ENCODE assay signal across 23 mouse cellular contexts in genomic region chr10:119630401-119630800, GRCm38 (mm10).
"Had no signal": no experiment of that assay in that cellular context is flagged by ENCODE, and none has a peak within 500 bp of the region (broad histone marks: within the 10 kb centered on the region; RNA-seq: fewer than 3 reads in every experiment).

No protein-coding gene starts in this region.

- H3K9me3 ChIP-seq: heart, embryonic 10.5 days; heart, embryonic 12.5 days; hindbrain, embryonic 13.5 days; hindbrain, embryonic 15.5 days; limb, embryonic 10.5 days; limb, embryonic 12.5 days; liver, embryonic 13.5 days had no signal

- H3K27me3 ChIP-seq: heart, embryonic 12.5 days; hindbrain, embryonic 13.5 days; hindbrain, embryonic 15.5 days; liver, embryonic 13.5 days had no signal

- H3K4me3 ChIP-seq: heart, embryonic 10.5 days; heart, embryonic 12.5 days; hindbrain, embryonic 13.5 days; hindbrain, embryonic 15.5 days; limb, embryonic 10.5 days; limb, embryonic 12.5 days; liver, embryonic 13.5 days had no signal

- DNase-seq: forebrain, postnatal 0 days; gastrocnemius, postnatal 14 days; gastrocnemius, postnatal 36 days; heart, adult 18-20 months; heart, postnatal 10 days; heart, postnatal 36 days; kidney, adult 11 months; kidney, adult 9 months; kidney, postnatal 10 days; kidney, postnatal 36 days; layer of hippocampus, adult 9-11 months; layer of hippocampus, postnatal 36 days; liver; liver, embryonic 13.5 days had no signal

- ATAC-seq: forebrain, postnatal 0 days; hindbrain, postnatal 0 days; intestine, embryonic 16.5 days had no signal

- H3K4me2 ChIP-seq: heart, embryonic 12.5 days; hindbrain, embryonic 13.5 days; hindbrain, embryonic 15.5 days; limb, embryonic 12.5 days; liver, embryonic 11.5 days; liver, embryonic 13.5 days had no signal

- H3K36me3 ChIP-seq: heart, embryonic 10.5 days; heart, embryonic 12.5 days; hindbrain, embryonic 13.5 days; hindbrain, embryonic 15.5 days; limb, embryonic 10.5 days; limb, embryonic 12.5 days; liver, embryonic 13.5 days had no signal

- H3K9ac ChIP-seq: forebrain, postnatal 0 days; heart, embryonic 12.5 days; hindbrain, embryonic 13.5 days; hindbrain, embryonic 15.5 days; limb, embryonic 12.5 days; liver, embryonic 13.5 days had no signal

- H3K27ac ChIP-seq: heart, embryonic 10.5 days; hindbrain, embryonic 13.5 days; hindbrain, embryonic 15.5 days; hindbrain, postnatal 0 days; limb, embryonic 10.5 days; limb, embryonic 12.5 days; liver, embryonic 13.5 days had no signal

- H3K4me1 ChIP-seq: liver, embryonic 13.5 days had no signal
